Mouse (Mus musculus) forebrain, embryonic 12.5 days (tissue): ENCODE data around the gene Olfr1392. TPM values are rescaled to one million over a fixed set of nuclear protein-coding genes. Genes with fewer than 3 reads are reported as not detected.

Source experiments
- polyA plus RNA-seq: library from polyadenylated mRNA; unstranded; fragments of >200 nt; fragmentation: Nextera tagmentation; extraction: Ambion mirVana; gene quantifications from 2 replicates; pipeline ENCODE4 v1.2.1, GENCODE M21; 2016

The Olfr1392 gene
- polyA plus RNA-seq, 1 experiment from 2014 or later = not detected

Other genes with a start within 250 kb of the Olfr1392 start
- gene 9930111J21Rik2, start 234.0 kb upstream of the Olfr1392 start, polyA plus RNA-seq = 0.17 and 0.23 TPM in 2 replicates
- gene Tgtp2, start 221.1 kb upstream of the Olfr1392 start, polyA plus RNA-seq = not detected in 2 replicates
- 0.18 and 0.50 TPM in 2 replicates for gene Ifi47, start 208.7 kb upstream of the Olfr1392 start, polyA plus RNA-seq
- gene Olfr1396, start 170.4 kb upstream of the Olfr1392 start, polyA plus RNA-seq = not detected in 2 replicates
- not detected in 2 replicates for gene Olfr1395, start 143.0 kb upstream of the Olfr1392 start, polyA plus RNA-seq
- not detected in 2 replicates for gene Olfr1394, start 130.9 kb upstream of the Olfr1392 start, polyA plus RNA-seq
- 0.17 TPM in 1 of 2 replicates, not detected in the other for gene Btnl9, start 98.1 kb upstream of the Olfr1392 start, polyA plus RNA-seq
- 60.5 and 63.3 TPM in 2 replicates for gene Zfp62, start 82.0 kb upstream of the Olfr1392 start, polyA plus RNA-seq
- 31.4 and 35.5 TPM in 2 replicates for gene Mgat1, start 41.1 kb upstream of the Olfr1392 start, polyA plus RNA-seq
- 0.06 and 0.18 TPM in 2 replicates for gene Olfr1393, start 7.0 kb upstream of the Olfr1392 start, polyA plus RNA-seq
- not detected in 2 replicates for gene Olfr10, start 19.5 kb downstream of the Olfr1392 start, polyA plus RNA-seq
- gene Olfr1391, start 37.5 kb downstream of the Olfr1392 start, polyA plus RNA-seq = not detected in 2 replicates
- not detected in 2 replicates for gene Olfr1390, start 49.9 kb downstream of the Olfr1392 start, polyA plus RNA-seq
- not detected in 2 replicates for gene Olfr1389, start 137.8 kb downstream of the Olfr1392 start, polyA plus RNA-seq
- gene Olfr1388, start 151.3 kb downstream of the Olfr1392 start, polyA plus RNA-seq = 0.10 and 0.13 TPM in 2 replicates
- gene Olfr1387, start 170.1 kb downstream of the Olfr1392 start, polyA plus RNA-seq = not detected in 2 replicates
- not detected in 2 replicates for gene Olfr1386, start 179.8 kb downstream of the Olfr1392 start, polyA plus RNA-seq
- gene Olfr1385, start 203.8 kb downstream of the Olfr1392 start, polyA plus RNA-seq = not detected in 2 replicates
- not detected in 2 replicates for gene Olfr1384, start 221.4 kb downstream of the Olfr1392 start, polyA plus RNA-seq
- gene Olfr1383, start 234.4 kb downstream of the Olfr1392 start, polyA plus RNA-seq = not detected in 2 replicates
- not detected in 2 replicates for gene Olfr1382, start 243.0 kb downstream of the Olfr1392 start, polyA plus RNA-seq